Mouse (Mus musculus) cerebellum, postnatal 36 days (tissue): ENCODE results near the gene Tnfsfm13.
A peak's percentile ranks its signal among the peaks of the same experiment; 100 is the strongest.
"Not testable (repeated sequence)": the region's sequence is repeated elsewhere in the genome, so short reads cannot be mapped to it uniquely, and the experiment has no call there.

Source experiments
- DNase-seq, 2 experiments: peaks; one replicate each; pipeline ENCODE4 v3.0.0; 2021 to 2022; ENCODE audit warnings: mixed read lengths in 2 of 2

Tnfsfm13 gene

DNA sequence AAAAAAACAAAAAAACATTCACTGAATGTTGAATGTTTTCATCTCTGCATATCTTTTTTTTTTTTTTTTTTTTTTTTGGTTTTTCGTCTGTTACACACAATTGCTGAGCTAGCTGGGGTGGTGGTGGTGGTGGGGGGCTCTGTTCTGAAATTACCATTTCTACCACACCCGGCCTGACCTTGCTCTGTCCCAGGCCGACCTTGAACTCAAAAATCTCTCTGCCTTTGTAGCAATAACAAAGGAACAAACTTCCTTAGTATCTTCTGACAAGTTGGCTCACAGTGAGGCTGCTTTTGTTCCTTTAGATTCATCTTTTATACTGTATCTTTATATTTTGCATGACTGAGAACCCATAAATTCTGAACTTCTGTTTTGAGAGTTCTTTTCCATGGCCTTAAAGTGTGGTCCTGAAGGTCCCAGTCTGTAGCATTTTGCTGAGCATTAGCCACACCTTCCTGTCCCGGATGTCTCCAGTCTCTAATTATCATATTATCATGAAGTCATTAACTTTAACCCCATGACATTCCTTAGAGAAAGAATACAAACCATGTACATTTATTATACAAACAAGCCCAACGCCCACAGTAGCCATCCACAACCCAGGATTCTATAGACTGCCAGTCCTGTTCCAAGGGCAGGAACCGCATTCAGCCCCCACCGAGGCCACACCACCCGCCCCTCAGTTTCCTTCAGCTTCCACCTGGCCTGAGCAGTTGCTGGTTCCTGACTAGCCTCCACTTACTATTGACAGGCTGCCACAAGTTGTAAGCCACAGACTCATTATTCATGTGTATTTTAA, 8.1 kb upstream of the Tnfsfm13 start:
- DNase-seq, result no peak

DNA sequence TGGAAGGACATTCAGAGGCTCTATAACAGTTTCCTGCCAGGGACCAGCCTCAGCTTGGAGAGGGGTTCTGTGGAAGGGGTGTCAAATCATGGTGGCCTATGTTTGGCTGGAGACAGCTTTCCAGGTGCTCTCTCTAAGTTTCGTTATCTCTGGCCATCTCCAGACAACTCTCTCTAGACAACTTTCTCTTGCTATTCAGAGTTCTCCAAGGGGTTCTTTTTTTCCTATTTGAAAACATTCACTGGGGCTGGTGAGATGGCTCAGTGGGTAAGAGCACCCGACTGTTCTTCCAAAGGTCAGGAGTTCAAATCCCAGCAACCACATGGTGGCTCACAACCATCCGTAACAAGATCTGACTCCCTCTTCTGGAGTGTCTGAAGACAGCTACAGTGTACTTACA, 7.5 kb upstream of the Tnfsfm13 start:
- not testable (repeated sequence) for DNase-seq

DNA sequence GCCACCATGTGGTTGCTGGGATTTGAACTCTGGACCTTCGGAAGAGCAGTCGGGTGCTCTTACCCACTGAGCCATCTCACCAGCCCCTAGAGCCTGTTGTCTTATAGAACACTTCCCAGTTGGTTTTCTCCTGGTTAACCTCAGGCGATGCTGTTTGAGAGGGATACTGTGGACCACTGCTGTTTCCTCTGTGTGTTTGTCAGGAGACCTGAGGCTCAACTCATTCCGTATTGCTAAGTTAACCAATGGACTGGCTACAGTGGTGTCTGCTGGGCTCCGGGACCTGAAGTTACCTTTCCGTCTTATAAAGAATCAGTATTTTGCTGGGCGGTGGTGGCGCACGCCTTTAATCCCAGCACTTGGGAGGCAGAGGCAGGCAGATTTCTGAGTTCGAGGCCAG, 7.0 kb upstream of the Tnfsfm13 start:
- not testable (repeated sequence) for DNase-seq

DNA sequence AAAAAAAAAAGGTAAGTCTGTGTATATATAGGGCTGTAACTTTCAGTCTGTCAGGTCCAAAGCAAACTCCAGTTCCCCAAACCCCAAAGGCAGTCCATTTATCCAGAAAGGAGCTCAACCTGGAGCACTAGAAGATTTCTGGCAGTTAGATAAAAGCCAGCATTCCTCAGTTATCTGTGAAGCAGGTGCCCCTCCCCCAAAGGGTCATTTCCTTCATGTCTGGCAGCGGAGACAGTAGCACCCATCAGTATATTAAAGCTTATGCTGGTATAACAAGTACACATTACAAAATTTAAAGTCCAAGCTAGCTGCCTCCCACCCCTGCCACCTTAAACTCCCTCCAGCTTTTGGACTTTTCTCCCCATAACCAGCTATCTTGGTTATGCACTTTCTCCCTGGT, 3.7 kb upstream of the Tnfsfm13 start:
- DNase-seq, result no peak

DNA sequence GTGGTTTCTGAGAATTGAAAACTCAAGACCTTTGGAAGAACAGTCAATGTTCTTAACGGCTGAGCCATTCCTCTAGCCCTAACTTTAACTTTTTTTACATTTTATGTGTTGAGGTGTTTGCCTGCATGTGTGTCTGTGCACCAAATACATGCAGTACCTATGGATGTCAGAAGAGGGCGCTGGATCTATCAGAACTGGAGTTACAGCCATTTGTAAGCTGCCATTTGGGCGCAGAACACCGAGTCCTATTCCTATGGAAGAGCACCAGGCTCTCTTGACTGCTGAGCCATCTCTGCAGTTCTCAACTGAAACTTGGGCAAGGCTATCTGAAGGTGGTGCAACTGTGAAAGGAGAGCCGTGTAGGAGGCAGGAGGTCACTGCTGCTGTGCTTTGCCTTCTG, 2.7 kb upstream of the Tnfsfm13 start:
- no peak for DNase-seq

DNA sequence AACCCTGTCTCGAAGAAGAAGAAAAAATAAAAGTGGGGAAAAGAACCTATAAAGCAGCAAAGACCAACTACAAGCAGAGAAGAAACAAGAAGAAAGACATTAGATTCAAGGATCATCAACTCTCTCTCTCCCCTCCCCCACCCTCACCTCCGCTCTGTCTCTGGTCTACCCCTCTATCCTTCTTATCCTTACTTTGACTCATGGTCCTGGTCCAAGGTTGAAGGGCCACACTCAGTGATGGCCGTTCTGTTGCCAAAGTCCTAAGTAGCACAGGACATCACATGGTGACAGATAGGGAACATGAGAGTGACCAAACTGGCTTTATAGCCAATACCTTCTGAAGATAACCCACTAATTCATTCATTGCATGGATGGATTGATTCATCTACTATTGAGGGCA, 1.5 kb upstream of the Tnfsfm13 start:
- DNase-seq, result no peak

DNA sequence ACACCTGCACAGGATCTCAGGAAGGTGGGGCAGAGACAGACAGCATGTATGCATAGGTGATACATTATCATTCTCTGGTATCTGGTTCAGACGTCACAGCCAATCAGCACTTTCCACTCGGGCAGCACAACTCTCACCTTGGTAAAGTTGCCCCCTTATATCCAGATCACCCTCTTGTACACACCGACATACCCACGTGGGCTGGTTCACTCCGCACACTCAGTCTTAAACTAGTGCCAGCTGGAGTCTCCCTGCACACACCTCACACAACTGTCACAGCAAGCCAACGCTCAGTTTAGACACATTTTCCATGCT, 895 bp downstream of the Tnfsfm13 start:
- DNase-seq, result no peak

DNA sequence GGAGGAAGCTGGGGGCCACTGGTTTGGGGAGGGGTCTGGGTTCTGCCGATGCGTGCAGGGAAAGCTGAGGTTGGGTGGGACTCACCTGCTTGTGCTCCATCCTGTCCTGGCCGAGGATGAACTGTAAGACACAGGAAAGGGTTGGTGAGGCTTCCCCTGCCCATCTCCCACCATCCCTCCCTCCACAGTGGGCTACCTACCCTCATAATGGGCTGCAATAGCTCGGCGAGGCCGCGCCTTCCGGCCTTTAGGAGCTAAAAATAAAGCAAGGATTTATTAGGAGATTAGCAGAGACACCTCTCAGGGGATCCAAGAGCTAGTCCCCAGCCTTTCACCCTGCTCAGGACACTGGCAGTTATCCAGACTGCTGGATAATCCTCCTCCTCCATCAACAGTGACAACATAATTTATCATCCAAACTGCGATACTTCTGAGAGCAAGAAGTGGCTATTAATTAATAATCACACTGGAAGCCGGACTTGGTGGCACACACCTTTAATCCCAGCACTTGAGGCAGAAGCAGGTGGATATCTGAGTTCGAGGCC, 2.4 kb downstream of the Tnfsfm13 start:
- DNase-seq, result no peak

DNA sequence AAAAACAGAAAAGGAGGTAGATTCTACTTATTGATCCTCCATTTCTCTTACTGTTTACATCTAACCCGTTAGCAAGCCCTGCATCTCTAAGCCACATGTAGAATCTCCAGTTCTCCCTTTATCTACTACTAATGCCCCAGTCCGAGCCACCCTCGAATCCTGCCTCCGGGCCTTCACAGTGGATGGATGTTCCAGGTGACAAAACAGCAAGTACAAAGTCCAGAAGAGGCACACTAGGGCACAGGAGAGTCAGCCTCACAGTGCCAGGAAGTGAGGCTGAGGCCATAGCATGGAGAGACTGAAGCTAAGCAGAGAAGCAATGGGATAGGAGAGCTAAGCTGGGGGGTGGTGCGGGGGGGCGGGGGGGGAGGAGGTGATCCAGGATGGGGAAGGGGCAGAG, 3.0 kb downstream of the Tnfsfm13 start:
- no peak for DNase-seq

DNA sequence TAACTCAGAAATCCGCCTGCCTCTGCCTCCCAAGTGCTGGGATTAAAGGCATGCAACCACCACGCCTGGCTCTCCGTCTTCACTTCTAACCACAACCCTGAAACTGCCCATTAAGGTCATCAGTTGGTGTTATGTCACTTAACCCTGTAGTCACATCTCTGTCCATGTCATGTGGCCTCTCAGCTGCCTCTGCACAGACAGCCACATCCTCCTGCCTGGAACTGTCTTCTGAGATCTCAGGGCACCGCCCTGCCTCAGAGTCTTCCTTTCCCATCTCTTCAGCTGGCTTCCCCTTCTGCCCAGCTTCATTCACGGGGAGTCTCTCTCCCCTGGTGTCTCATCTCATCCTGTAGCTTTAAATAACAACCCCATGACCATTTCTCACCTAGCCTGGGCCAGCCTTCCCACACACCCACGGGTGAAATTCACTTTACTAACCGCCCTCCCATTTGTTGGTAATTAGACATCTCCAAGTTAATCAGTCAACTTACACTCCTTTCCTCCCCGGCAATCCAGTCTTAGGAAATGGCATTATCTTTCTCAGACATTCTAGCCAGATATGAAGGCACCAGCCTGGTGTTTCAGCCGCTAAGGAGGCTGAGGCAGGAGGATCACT, 3.6 kb downstream of the Tnfsfm13 start:
- no peak for DNase-seq

DNA sequence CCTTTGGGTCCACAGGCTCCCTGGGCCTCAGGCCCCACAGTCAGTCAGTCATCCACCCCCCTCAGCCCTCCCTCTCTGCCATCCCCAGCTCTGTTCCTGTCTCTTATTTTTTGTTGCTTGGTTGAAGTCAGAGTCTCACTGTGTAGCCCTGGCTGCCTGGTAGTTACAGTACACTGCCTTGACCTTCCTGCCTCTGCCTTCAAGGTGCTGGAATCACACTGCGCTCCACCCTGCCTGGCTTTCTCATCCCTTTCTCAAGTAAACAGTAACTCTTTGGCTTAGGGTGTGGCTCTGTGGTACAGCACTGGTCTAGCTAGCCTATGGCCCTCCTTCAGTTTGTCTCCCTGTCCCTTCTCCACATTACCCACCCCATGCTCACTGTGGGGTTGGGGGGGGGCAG, 6.0 kb downstream of the Tnfsfm13 start:
- no peak for DNase-seq

DNA sequence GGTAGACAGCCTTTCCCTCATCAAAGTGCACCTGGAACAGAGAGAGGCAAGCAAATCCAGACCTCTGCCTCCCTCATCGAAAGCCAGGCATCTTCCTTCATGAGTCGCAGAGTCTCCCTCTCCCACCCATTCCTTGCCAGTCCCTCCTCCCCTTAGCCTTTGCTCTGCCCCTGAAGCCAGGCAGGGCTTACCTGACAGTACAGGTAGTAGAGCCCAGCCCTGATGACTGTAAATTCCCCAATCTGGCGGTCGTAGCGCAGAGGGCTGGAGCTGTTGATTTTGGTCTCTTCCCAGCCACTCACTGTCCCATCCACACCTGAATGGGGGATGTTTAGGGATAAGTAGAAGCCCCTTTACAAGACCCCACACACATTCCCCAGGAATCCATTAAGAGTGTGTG, 8.8 kb downstream of the Tnfsfm13 start:
- DNase-seq, result no peak

DNA sequence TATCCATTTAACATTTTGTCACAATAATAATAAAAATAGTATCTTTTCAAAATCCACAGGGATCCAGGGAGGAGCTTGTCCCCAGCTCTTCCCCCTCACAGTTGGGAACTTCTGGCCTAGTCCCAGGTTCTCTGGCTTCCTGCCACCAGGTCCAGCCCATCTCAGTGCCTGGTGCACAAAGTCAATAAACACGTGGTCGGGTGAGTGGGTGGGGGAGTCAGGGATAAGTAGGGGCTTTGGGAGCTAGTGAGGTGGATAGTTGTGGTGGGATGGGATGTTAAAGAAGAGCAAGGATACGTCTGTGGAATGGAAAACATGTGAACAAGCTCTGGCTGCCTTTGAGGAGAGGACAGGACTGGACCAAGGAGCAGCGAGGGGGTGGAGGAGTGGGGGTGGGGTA, 9.5 kb downstream of the Tnfsfm13 start:
- peak; percentile 77 to 84 for DNase-seq

DNA sequence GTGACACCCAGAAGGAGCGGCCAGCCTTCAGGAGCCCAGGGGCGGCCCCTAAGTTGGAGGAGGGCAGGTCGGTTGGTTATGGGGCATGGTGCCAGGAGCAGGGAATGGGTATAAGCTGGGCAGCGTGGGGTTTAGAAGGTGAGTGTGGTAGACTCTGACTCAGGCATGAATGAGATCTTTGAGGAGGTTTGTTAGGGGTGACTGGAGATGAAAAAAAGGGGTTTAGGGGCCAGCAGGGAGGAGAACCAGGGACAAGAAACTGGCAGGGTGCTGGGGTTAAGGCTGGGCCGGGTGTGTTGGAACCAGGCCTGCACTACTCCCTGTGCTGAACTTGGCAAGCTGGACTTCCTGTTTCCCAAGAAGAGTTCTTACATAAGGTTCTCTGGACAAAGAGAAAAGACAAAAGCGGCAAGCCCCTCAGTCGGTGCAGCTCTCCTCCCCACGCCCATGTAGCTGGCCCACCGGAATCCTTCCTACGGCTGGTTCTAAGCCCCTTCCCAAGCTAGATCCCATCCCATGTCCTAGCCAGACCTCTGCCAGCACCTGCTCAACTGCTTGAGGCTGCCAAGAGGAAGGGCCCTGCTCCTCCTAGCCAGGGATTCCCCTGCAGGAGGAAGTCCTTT, 10.3 kb downstream of the Tnfsfm13 start, which contains the start of gene Tnfsf13:
TSS of gene Tnfsf13 (minus strand) at position 259 of the 623 bp plus-strand sequence.
- peak; percentile 79 to 84 for DNase-seq

DNA sequence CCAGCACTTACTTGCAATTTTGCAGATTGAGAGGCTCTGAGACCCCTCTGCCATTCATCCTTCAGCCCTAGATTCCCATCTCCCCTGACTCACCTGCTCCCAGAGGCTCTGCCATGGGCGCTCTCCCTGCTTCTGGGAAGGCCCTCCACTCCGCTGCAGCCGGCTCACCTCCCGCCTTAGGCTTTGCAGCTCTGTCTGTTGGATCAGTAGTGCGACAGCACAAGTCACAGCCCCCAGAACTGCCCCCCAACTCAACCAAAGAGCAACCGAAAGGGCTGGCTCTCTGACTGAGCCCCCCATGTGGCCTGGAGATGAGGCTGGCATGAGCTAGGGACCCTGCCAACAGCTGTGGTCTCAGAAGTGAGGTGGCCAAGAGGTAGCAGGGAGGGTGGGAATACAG, 11.0 kb downstream of the Tnfsfm13 start:
- no peak for DNase-seq

DNA sequence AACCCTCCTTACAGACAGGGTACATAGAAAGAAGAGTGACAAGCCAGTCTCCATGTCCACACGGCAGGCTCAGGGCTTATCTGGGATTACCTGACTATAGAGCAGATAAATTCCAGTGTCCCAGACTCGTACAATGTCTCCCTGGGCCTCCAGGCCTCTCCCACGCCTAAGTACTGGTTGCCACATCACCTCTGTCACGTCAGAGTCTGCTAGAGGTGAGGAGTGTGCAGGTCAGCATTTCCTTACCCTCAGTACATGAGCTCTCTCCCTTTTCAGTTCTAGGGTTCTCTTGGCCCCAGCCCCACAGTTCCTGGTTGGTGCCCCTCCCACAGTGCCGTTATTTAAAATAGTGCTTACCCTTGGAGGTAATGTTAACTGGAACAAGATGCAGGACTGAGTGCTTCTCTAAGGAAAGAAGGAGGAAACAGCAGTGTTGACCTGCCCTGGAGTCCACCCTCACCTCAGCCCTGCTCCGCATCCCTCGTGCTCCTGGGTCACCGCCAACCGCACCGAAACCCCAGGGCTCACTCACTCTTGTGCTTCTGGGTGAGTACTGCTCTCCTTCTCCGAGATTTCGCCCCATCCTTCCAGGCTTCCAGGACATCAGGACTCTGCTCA, 11.7 kb downstream of the Tnfsfm13 start:
- DNase-seq, result peak in 1 of 2 experiments; percentile 40

DNA sequence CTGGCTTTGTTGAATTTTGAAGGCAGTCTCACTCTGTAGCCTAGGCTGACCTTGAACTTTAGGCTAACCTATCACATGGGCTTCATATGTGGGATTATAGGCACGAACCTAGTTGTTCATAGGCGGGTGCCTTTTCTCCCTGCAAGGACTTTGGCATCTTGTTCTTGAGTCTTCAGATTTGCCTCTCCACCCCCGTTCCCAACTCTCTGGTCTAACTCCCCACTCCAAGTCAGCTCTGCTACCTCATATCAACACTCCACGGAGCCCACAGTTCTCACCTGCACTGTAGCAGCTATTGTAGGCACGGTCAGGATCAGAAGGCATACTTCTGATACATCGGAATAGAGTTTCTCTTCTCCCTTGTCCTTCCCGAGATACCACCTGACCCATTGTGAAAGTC, 12.3 kb downstream of the Tnfsfm13 start:
- DNase-seq, result no peak

DNA sequence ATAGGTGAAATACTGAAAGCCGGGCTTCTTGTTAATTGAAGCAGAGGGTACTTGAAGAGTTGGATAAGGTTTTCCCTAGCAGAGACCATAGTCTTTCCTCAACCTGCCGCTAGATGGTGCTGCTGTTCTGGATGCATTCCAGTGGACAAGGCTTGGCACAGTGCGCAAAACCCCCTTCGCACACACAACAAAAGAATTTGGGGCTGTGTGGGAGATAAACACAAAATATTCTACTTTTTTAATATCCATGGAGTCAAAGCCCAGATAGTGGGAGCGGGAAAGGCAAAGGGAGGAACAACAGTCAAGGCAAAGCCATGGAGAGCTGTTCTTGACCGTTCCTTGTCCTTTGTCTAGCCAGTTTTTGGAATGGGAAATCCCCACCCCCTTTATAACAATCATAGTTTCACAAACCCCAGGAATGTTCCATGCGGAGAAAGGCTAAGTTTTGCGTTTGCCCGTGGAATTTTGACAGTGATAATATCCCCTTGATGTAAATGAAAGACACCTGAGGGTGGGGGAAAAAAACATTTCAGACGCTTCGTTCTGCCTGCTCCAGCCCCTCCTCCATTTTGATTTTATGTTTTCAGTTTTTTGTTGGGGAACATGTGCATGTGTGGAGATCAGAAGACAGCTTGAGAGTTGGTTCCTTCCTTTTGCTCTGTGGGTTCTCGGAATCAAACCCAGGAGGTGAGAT, 12.9 kb downstream of the Tnfsfm13 start:
- peak; percentile 90 to 94 for DNase-seq

DNA sequence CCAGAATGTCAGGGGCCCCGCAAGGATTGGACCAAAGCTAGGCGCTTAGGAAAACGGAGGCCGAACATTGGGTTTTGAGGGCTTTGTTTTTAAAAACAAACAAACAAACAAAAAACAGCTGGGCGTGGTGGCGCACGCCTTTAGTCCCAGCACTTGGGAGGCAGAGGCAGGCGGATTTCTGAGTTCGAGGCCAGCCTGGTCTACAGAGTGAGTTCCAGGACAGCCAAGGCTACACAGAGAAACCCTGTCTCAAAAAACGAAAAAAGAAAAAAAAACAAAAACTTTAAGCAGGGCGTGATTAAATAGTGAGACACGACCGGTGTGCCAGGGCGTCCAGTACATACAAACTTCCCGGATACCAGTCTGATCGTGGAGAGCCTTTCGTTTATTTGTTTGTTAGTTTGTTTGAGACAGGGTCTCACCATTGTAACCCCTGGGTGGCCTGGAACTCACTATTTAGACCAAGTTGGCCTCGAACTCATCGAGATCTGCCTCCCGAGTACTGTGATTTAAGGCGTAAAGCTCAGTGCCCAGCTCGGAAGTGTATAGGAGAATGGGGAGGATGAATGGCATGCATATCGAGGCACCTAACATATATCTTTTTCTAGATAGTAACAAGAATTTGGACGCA, 13.6 kb downstream of the Tnfsfm13 start:
- peak in 1 of 2 experiments; percentile 24 for DNase-seq

DNA sequence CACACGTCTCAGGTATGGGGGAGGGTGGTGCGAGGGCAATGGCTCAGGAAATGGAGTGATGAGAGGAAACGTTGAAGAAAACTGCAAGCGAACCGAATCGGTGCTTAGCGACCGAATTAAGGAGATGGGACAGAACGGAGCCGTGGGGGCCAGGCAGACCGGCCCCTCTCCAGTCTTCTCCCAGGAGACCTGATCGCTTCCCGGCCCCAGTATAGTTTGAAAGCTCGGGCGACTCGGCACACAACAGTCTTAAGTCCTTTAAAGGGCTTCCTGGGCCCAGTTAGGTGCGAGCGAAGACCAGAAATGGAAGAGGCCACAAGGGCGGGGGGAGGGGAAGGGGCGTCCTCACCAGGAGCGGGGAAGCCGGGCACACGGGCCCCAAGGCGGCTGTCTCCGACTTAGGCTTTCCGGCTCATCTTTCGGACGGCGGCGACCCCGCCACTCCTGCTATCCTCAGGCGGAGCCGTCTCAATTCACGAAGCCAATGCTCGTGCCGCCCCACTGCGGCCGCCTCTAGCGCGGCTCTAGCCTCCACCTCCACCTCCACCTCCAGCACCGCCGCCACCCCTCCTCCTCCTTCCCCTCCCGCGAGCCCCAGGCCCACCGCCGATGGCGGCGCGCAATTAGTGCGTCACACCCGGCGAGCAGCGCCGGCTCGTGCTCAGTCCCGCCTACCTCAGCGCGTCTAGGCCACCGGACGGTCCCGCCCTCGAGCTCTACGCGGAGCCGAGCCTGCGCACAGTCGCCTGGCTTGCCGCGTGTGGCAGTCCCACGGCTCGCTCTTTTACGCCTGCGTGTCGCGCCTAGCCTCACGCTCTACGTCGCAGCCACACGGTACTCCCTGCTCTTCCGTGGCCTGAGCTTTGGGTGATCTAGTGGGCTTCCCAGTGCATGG, 14.3 kb downstream of the Tnfsfm13 start, which contains the start of gene Senp3:
TSS of gene Senp3 (minus strand) at position 771 of the 895 bp plus-strand sequence.
- peak; percentile 95 to 98 for DNase-seq
